Mouse (Mus musculus) C2C12 (cell line): ENCODE data around the gene Kif26a.

Experiments used
- CTCF ChIP-seq: IDR thresholded peaks from one replicate; pipeline ENCODE4 v1.5.1; 2011; ENCODE audit not compliant: control insufficient read depth, insufficient read depth, insufficient read length
- MYOD1 ChIP-seq: IDR thresholded peaks from one replicate; pipeline ENCODE4 v1.6.1; 2011; ENCODE audit warnings: low read depth; ENCODE audit not compliant: control insufficient read depth, insufficient read length

DNA sequence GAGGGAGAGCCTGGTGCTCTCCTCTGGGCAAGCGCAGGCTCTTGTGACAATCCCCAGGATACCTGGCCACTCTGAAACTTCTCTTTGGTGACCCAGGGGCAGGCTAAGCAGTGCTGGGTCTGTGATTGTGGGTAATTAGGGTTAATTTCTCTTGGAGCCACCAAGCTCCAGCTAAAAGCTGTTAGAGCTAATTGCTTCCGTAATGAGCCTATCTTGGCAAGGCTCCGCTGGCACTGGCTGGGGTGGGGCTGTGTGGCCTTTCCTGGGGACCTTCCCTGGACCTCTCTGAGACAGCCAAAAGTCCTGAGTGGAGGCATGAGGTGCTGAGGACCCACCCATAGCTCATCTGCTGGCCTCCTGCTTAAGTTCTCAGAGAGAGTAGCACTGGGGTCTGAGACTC, 53.4 kb downstream of the Kif26a start:
- no peak for TF ChIP-seq MYOD1
- TF ChIP-seq CTCF: no peak
